Mouse (Mus musculus) small intestine, adult 2 months (tissue): ENCODE measurements around the gene Calhm1. TPM values are rescaled to one million over a fixed set of nuclear protein-coding genes. Genes with fewer than 3 reads are reported as not detected.

Experiments
- H3K27ac ChIP-seq: fragments of 200-500 bp; 2 replicates; pipeline ENCODE4 v1.5.1; 2012; ENCODE audit warnings: low read depth, low read length, control low read depth, inconsistent platforms; ENCODE audit not compliant: insufficient read depth
- H3K27me3 ChIP-seq: fragments of 200-500 bp; 2 replicates; pipeline ENCODE4 v1.6.1; 2012; ENCODE audit warnings: mild to moderate bottlenecking, moderate library complexity, low read length, inconsistent platforms; ENCODE audit not compliant: control insufficient read depth, insufficient read depth
- H3K36me3 ChIP-seq: fragments of 200-500 bp; 2 replicates; pipeline ENCODE4 v1.6.1; 2012; ENCODE audit warnings: mild to moderate bottlenecking, low read length, control low read depth, inconsistent platforms; ENCODE audit not compliant: control insufficient read depth, insufficient read depth
- H3K4me1 ChIP-seq: fragments of 200-500 bp; 2 replicates; pipeline ENCODE4 v1.6.1; 2012; ENCODE audit warnings: low read length, inconsistent platforms, mixed read lengths; ENCODE audit not compliant: control insufficient read depth, insufficient read depth, insufficient read length
- H3K4me3 ChIP-seq: fragments of 200-500 bp; 2 replicates; pipeline ENCODE4 v1.5.1; 2012; ENCODE audit warnings: low read depth, mild to moderate bottlenecking, control low read depth, inconsistent platforms, low read length, moderate library complexity
- CTCF ChIP-seq: fragments of 200-500 bp; IDR thresholded peaks from 2 replicates; pipeline ENCODE4 v1.5.1; 2012; ENCODE audit warnings: low read depth, mild to moderate bottlenecking, control low read depth, inconsistent platforms, low read length, moderate library complexity, mixed read lengths; ENCODE audit not compliant: insufficient replicate concordance, insufficient read length; ENCODE audit errors: extremely low read depth
- POLR2A ChIP-seq: fragments of 200-500 bp; IDR thresholded peaks from 2 replicates; pipeline ENCODE4 v1.6.1; 2012; ENCODE audit warnings: low read depth, mild to moderate bottlenecking, control low read depth, inconsistent platforms, low read length, moderate library complexity
- WGBS: fragments of 180-500 bp; shearing (Covaris S2); methylation state at CpG from one replicate; pipeline ENCODE4 v1.1.7; 2018; 5-methylcytosine and 5-hydroxymethylcytosine counted together
- polyA plus RNA-seq: library from polyadenylated mRNA; depleted of rRNA; stranded (reverse); fragments of >200 nt; gene quantifications from 2 replicates; pipeline ENCODE4 v1.2.3, GENCODE M21; 2012

Calhm1 gene
- polyA plus RNA-seq, 1 experiment: not detected

DNA sequence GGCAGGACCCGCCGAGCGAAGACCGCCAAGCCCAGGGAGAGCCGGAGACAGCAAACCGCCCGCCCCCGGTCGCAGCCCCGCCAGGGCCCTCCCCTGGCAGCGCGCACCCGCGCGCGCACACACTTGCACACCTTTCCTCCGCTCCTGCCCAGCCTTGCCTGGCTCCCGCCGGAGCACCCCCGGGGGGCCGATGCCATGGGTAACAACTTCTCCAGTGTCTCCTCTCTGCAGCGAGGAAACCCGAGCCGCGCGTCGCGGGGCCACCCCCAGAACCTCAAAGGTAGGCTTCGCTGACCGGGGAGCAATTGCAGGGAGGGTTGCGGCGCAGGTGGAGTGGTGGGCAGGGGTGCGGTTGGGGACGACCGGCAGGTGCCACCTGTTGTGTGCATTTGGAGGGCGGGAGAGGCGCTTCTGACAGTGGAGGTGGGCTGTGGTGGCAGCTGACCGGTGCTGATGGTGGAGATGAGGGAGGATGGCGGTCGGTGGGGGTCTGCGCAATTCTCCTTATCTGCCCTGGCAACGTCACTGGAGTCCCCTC lies 35.3 kb upstream of the Calhm1 start:
- Histone ChIP-seq H3K27ac (no peak overlapping the region), H3K36me3 (no peaks in the 10 kb centered on the region), H3K27me3 (peaks cover 20% of the 10 kb centered on the region), H3K4me1 (peaks cover 3% of the 10 kb centered on the region; the same call in 1 of the 2 replicates), H3K4me3 (peak overlapping the region; percentile 56)
- TF ChIP-seq POLR2A (no peak), CTCF (no peak)
- WGBS: 4% methylated on average over 33 of the region's 42 CpGs

GRCm38 (mm10) chr19:47178431-47179271 lies 34.6 kb upstream of the Calhm1 start, which contains the start of gene Neurl1a:
Gene Neurl1a, plus strand, starts transcription at chr19:47178820.
- peaks cover 20% of the 10 kb centered on the region for H3K27me3 ChIP-seq
- H3K4me3 ChIP-seq: peak within 1 kb of the TSS; percentile 56
- H3K36me3 ChIP-seq: no peaks in the 10 kb centered on the region
- peaks cover 3% of the 10 kb centered on the region; the same call in 1 of the 2 replicates for H3K4me1 ChIP-seq
- TF ChIP-seq POLR2A (no peak), CTCF (no peak)
- H3K27ac ChIP-seq: no peak within 1 kb of the TSS
- WGBS: 1% methylated on average over 93 of the region's 98 CpGs

DNA sequence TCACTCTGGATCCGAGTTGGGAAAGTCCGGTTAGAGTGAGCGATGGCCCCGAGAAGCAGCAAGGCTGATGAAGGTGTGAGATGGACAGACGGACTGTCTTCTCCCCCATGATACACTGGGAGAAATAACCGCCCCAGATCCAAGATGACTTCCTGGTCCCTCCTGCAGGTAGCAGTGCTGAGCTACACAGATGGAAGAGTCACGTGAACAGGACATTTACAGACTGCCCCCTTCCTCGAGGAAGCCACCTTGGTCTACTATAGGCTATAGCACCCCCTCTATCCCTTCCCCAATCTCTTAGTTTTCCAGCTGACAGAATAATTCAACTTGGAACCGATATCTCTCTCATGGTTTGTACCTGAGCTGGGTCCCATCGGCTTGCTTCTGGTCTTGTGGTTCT lies 33.9 kb upstream of the Calhm1 start:
- Histone ChIP-seq H3K36me3 (no peaks in the 10 kb centered on the region), H3K4me1 (peaks cover 3% of the 10 kb centered on the region; the same call in 1 of the 2 replicates), H3K4me3 (no peak overlapping the region; the same call in 1 of the 2 replicates), H3K27me3 (peaks cover 20% of the 10 kb centered on the region), H3K27ac (no peak overlapping the region)
- WGBS: 24% methylated on average over 10 of the region's 10 CpGs
- TF ChIP-seq POLR2A: no peak
- TF ChIP-seq CTCF: 0 out of 2 replicates have a peak, but pooled peaks have one; percentile 15

GRCm38 (mm10) chr19:47176916-47177505 lies 33.0 kb upstream of the Calhm1 start:
- no peaks in the 10 kb centered on the region for H3K36me3 ChIP-seq
- H3K27me3 ChIP-seq: peaks cover 20% of the 10 kb centered on the region
- H3K4me1 ChIP-seq: peaks cover 3% of the 10 kb centered on the region; the same call in 1 of the 2 replicates
- TF ChIP-seq CTCF: no peak
- TF ChIP-seq POLR2A: no peak
- H3K27ac ChIP-seq: no peak overlapping the region
- WGBS: 89% methylated on average over 2 of the region's 2 CpGs
- H3K4me3 ChIP-seq: no peak overlapping the region

DNA sequence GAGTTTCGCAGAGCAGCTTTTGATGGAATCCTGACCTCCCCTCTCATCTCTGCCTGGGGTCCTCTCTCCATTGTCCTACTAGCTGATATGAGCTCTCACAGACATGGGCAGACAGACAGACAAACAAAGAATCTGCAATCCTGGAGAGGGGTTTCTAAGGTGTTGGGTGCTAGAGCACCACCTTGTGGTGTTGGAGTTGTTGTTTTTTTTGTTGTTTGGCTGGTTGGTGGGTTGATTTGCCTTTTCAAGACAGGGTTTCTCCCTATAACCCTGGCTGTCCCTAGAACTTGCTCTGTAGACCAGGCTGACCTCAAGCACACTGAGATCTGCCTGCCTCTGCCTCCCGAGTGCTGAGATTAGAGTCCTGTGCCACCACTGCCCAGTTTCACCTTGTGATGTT lies 31.4 kb upstream of the Calhm1 start:
- Histone ChIP-seq H3K4me3 (no peak overlapping the region), H3K27ac (no peak overlapping the region), H3K4me1 (peaks cover 3% of the 10 kb centered on the region; the same call in 1 of the 2 replicates), H3K27me3 (peaks cover 20% of the 10 kb centered on the region), H3K36me3 (no peaks in the 10 kb centered on the region)
- TF ChIP-seq POLR2A: no peak
- TF ChIP-seq CTCF: peak; percentile 10; the same call in 1 of the 2 replicates
- WGBS: 53% methylated on average over 2 of the region's 2 CpGs

- H3K27me3 ChIP-seq: peaks cover 13% of the 10 kb centered on the region
- WGBS: 31% methylated on average over 3 of the region's 3 CpGs
- 0 out of 2 replicates have a peak, but pooled peaks have one; percentile 30 for TF ChIP-seq CTCF
- no peak for TF ChIP-seq POLR2A
- H3K4me1 ChIP-seq: peaks cover 3% of the 10 kb centered on the region; the same call in 1 of the 2 replicates
- H3K27ac ChIP-seq: no peak overlapping the region
- H3K36me3 ChIP-seq: no peaks in the 10 kb centered on the region
- H3K4me3 ChIP-seq: no peak overlapping the region
Measured at GRCm38 (mm10) chr19:47174515-47174914, 30.5 kb upstream of the Calhm1 start.
